Mouse (Mus musculus) C2C12 (cell line): ENCODE results near the gene Arhgap15. TPM values are rescaled to one million over a fixed set of nuclear protein-coding genes. Genes with fewer than 3 reads are reported as not detected.

Experiments used
- H3K27me3 ChIP-seq: one replicate; pipeline ENCODE4 v1.6.1; 2011; ENCODE audit not compliant: control insufficient read depth, insufficient read depth, insufficient read length
- H3K36me3 ChIP-seq: one replicate; pipeline ENCODE4 v1.6.1; 2011; ENCODE audit not compliant: control insufficient read depth, insufficient read depth
- H3K4me3 ChIP-seq: one replicate; pipeline ENCODE4 v1.5.1; 2011; ENCODE audit warnings: mild to moderate bottlenecking, control low read depth; ENCODE audit not compliant: poor library complexity, insufficient read depth, severe bottlenecking
- H3K79me2 ChIP-seq: one replicate; pipeline ENCODE4 v1.6.1; 2011; ENCODE audit not compliant: control insufficient read depth, insufficient read depth
- H3K79me3 ChIP-seq: one replicate; pipeline ENCODE4 v1.6.1; 2011; ENCODE audit warnings: low read depth, control low read depth
- H3ac ChIP-seq: one replicate; pipeline ENCODE3; 2011; ENCODE audit warnings: low read depth; ENCODE audit not compliant: control insufficient read depth, insufficient read length
- CEBPB ChIP-seq: IDR thresholded peaks from one replicate; pipeline ENCODE4 v1.6.1; 2011; ENCODE audit warnings: low read depth, mild to moderate bottlenecking, control low read depth, moderate library complexity
- CTCF ChIP-seq: IDR thresholded peaks from one replicate; pipeline ENCODE4 v1.5.1; 2011; ENCODE audit not compliant: control insufficient read depth, insufficient read depth, insufficient read length
- FOSL1 ChIP-seq: IDR thresholded peaks from one replicate; pipeline ENCODE4 v1.8.0; 2011; ENCODE audit warnings: mild to moderate bottlenecking, low read length; ENCODE audit not compliant: poor library complexity, insufficient read depth, severe bottlenecking
- MAX ChIP-seq: IDR thresholded peaks from one replicate; pipeline ENCODE4 v1.6.1; 2011; ENCODE audit warnings: mild to moderate bottlenecking, control low read depth
- MYOD1 ChIP-seq: IDR thresholded peaks from one replicate; pipeline ENCODE4 v1.6.1; 2011; ENCODE audit warnings: low read depth; ENCODE audit not compliant: control insufficient read depth, insufficient read length
- MYOG ChIP-seq: IDR thresholded peaks from one replicate; pipeline ENCODE4 v1.6.1; 2011; ENCODE audit not compliant: control insufficient read depth, insufficient read length; ENCODE audit errors: extremely low read depth
- USF1 ChIP-seq: IDR thresholded peaks from one replicate; pipeline ENCODE4 v1.6.1; 2011; ENCODE audit warnings: low read depth, mild to moderate bottlenecking, control low read depth, moderate library complexity
- polyA plus RNA-seq: library from polyadenylated mRNA; unstranded; fragments of >200 nt; fragmentation: generic; extraction: Trizol; gene quantifications from one replicate; pipeline ENCODE4 v1.2.1, GENCODE M21; 2012; ENCODE audit warnings: missing spikeins

Arhgap15 gene
- polyA plus RNA-seq, 1 experiment = not detected

DNA sequence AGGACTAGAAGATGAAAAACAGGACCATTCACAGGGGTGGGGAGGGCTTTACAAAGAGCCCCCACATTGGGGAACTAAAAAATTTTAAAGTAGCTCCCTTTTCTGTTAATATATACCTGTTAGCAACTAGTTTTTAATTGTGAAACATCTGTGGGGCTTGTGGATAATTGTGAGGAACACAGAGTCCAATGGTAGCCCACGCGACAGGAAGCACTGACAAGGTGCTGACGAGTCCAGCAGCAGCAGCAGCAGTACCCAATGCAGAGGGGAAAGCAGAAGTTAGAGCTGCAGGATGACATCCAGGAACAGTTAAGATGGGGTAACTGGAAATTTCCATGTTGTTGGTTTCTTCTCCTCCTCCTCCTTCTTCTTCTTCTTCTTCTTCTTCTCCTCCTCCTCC lies 585.4 kb downstream of the Arhgap15 start:
- TF ChIP-seq FOSL1 (no peak), CEBPB (no peak), MAX (no peak), MYOG (no peak), CTCF (no peak), MYOD1 (no peak), USF1 (no peak)

DNA sequence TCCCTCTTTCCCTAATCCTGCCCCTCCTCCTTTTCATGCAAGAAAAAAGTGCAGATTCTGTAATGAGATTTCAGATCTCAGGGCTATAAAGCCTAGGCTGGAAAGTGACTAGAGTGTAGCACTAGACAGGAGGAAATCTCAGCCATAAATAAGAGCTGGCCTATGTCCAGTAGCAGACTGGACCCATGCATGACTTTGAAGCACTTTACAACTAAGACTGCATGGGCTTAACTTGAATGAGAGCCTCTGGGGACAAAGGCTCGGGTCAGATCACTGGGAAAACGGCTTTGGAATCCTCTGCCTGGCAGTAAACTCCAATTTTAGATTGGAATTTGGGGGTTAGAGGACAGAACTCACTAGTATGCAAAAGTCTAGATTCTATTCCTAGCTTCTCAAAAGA lies 585.9 kb downstream of the Arhgap15 start:
- Histone ChIP-seq H3ac (no peak overlapping the region), H3K79me2 (no peaks in the 10 kb centered on the region), H3K79me3 (no peaks in the 10 kb centered on the region), H3K27me3 (no peaks in the 10 kb centered on the region), H3K4me3 (no peak overlapping the region), H3K36me3 (no peaks in the 10 kb centered on the region)
- TF ChIP-seq MYOG (no peak), FOSL1 (no peak), CTCF (no peak), USF1 (no peak), MAX (no peak), CEBPB (no peak), MYOD1 (no peak)

More for the DNA sequence above, 585.4 kb downstream of the Arhgap15 start:
- Histone ChIP-seq H3K79me2 (no peaks in the 10 kb centered on the region), H3K36me3 (no peaks in the 10 kb centered on the region), H3ac (no peak overlapping the region), H3K4me3 (no peak overlapping the region), H3K79me3 (no peaks in the 10 kb centered on the region), H3K27me3 (no peaks in the 10 kb centered on the region)

DNA sequence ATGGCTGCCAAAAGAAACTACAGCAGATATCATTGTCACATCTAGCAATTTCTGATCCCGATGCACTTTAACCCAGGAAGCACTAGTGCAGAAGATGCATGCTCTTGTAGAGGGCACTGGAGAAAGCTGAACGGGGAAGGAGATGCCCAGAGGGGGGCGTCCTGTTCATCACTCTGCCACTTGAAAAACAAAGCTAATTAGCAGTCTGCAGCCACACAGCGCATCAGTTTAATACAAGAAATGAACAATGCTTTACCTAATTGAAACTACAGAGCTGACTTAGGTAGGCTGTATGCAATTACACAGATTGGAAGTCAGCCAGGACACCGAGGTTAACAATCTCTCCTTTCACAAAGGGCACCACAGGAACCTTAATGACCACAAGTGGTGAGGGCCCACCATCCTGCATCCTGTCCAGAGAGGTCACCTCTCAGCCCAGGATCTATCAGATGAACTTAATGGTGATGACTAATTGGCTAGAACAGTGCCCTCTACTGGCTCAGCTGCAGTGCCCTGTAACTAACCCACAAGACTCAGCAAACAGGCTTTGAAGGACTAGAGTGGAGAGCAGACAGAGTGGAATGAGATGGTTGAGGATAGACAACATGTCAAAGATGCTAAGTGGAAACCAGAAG lies 588.2 kb downstream of the Arhgap15 start:
- H3K4me3 ChIP-seq = no peak overlapping the region
- H3K79me3 ChIP-seq = no peaks in the 10 kb centered on the region
- no peaks in the 10 kb centered on the region for H3K36me3 ChIP-seq
- TF ChIP-seq MYOD1 (no peak), MYOG (no peak), CEBPB (no peak), FOSL1 (no peak), CTCF (no peak), MAX (no peak), USF1 (no peak)
- H3ac ChIP-seq = no peak overlapping the region
- no peaks in the 10 kb centered on the region for H3K27me3 ChIP-seq
- no peaks in the 10 kb centered on the region for H3K79me2 ChIP-seq

DNA sequence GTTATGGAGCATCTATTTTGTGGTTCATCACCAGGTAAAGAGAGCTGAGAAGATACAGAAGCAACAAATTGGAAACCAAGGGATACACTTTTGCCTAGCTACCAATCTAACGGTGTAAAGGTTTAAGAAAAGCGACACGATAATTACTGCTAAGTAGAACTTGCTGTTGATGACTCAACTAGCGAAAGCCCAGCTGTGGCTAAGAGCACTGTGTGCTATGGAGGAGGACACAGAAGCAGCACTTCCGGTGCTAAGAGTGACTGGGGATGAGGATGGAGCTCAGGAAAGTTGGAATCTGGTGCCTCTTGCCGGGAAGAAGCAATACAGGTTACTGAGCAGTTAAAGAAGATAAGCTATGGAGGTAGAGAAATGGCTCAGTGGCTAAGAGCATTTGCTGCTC lies 589.8 kb downstream of the Arhgap15 start:
- TF ChIP-seq MYOG (no peak), CTCF (no peak), USF1 (no peak)
- no peaks in the 10 kb centered on the region for H3K79me2 ChIP-seq
- no peak overlapping the region for H3K4me3 ChIP-seq
- H3K36me3 ChIP-seq = no peaks in the 10 kb centered on the region
- no peaks in the 10 kb centered on the region for H3K27me3 ChIP-seq
- H3K79me3 ChIP-seq = no peaks in the 10 kb centered on the region
- no peak overlapping the region for H3ac ChIP-seq

DNA sequence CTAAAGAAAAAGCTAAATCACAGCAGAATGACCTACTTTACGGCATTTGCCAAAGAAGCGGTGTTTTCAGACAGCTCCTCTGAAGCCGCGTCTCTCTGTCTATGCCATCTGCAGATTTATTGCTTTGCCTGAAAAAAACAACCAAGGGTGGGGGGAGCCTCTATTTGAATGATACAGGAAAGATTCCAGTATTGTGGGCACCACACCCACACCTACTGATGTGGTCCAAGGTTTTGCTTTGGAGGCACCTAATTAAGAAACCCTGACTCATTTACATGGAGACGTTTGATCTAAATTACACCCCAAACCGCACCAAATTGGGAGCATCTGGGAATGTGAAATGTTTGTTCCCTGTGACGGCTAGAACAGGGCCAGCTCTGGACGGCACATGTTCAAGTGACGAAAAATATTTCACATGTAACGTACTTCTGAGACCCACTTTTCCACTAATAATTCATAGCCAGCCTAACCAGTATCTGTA lies 592.5 kb downstream of the Arhgap15 start:
- H3K79me3 ChIP-seq = no peaks in the 10 kb centered on the region
- no peak for TF ChIP-seq MYOD1
- TF ChIP-seq USF1 = no peak
- no peak for TF ChIP-seq CTCF
- TF ChIP-seq MYOG = no peak
- TF ChIP-seq MAX = no peak
- no peak for TF ChIP-seq CEBPB
- no peak for TF ChIP-seq FOSL1
- H3ac ChIP-seq = no peak overlapping the region
- H3K79me2 ChIP-seq = no peaks in the 10 kb centered on the region
- H3K27me3 ChIP-seq = no peaks in the 10 kb centered on the region
- H3K4me3 ChIP-seq = no peak overlapping the region
- no peaks in the 10 kb centered on the region for H3K36me3 ChIP-seq

DNA sequence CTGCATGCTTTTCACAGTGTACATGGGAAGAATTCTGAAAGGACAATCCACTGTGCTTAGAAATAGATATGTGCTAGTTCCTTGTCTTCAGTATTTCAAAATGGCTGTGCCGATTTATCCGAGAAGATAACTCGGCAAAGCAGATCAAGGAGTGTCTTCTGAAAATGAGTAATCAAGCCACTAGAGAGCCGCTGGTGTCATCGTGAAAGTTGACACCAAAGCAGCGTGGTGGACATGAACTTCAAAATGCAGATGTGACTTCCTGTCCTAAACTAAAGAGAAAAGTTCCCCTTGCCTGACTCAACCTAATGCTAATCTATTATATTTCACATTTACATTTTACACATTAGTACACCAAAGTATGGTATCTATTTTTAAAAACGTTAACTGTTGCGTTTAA lies 596.2 kb downstream of the Arhgap15 start:
- Histone ChIP-seq H3K79me2 (no peaks in the 10 kb centered on the region), H3K36me3 (no peaks in the 10 kb centered on the region), H3ac (no peak overlapping the region), H3K27me3 (no peaks in the 10 kb centered on the region), H3K4me3 (no peak overlapping the region), H3K79me3 (no peaks in the 10 kb centered on the region)
- TF ChIP-seq MYOG (no peak), MYOD1 (no peak), USF1 (no peak), MAX (no peak), CEBPB (no peak), FOSL1 (no peak), CTCF (no peak)
